Mouse (Mus musculus) heart, postnatal 0 days (tissue): Measurements from ENCODE around the gene Lgals9.

Source experiments
- CTCF ChIP-seq: IDR thresholded peaks from 2 replicates; pipeline ENCODE4 v1.5.1; 2016; ENCODE audit warnings: antibody characterized with exemption, control low read depth, low read depth
- EP300 ChIP-seq: IDR thresholded peaks from 2 replicates; pipeline ENCODE4 v1.6.1; 2016; ENCODE audit warnings: antibody characterized with exemption, low read depth

- TF ChIP-seq CTCF (no peak), EP300 (no peak)
Observed at GRCm38 (mm10) chr11:79008007-79008775, 23.4 kb upstream of the Lgals9 start.
